Mouse (Mus musculus) embryonic facial prominence, embryonic 13.5 days (tissue): ENCODE data around the gene Cnot1. TPM values are rescaled to one million over a fixed set of nuclear protein-coding genes. Genes with fewer than 3 reads are reported as not detected.

Experiments
- ATAC-seq: fragments of 200-750 bp; cut with Nextera tagmentation; 2 replicates; pipeline ENCODE4 v1.8.0; 2017; ENCODE audit warnings: low read depth; ENCODE audit not compliant: insufficient number of reproducible peaks, insufficient read depth, low FRiP score, low TSS enrichment
- H3K27ac ChIP-seq: fragments of 300-500 bp; sonication (generic); 2 replicates; pipeline ENCODE4 v1.5.1; 2015; ENCODE audit warnings: moderate library complexity, mild to moderate bottlenecking, inconsistent platforms
- H3K27me3 ChIP-seq: fragments of 300-500 bp; sonication (generic); 2 replicates; pipeline ENCODE4 v1.6.1; 2015; ENCODE audit warnings: mild to moderate bottlenecking, inconsistent platforms
- H3K36me3 ChIP-seq: fragments of 300-500 bp; sonication (generic); 2 replicates; pipeline ENCODE4 v1.6.1; 2015; ENCODE audit warnings: mild to moderate bottlenecking, inconsistent platforms
- H3K4me1 ChIP-seq: fragments of 300-500 bp; sonication (generic); 2 replicates; pipeline ENCODE4 v1.6.1; 2015; ENCODE audit warnings: inconsistent platforms
- H3K4me2 ChIP-seq: fragments of 300-500 bp; sonication (generic); 2 replicates; pipeline ENCODE4 v1.6.1; 2015; ENCODE audit warnings: moderate library complexity, mild to moderate bottlenecking, inconsistent platforms
- H3K4me3 ChIP-seq: fragments of 300-500 bp; sonication (generic); 2 replicates; pipeline ENCODE4 v1.5.1; 2015; ENCODE audit warnings: mild to moderate bottlenecking, inconsistent platforms
- H3K9ac ChIP-seq: fragments of 300-500 bp; sonication (generic); 2 replicates; pipeline ENCODE4 v1.6.1; 2015; ENCODE audit warnings: mild to moderate bottlenecking, inconsistent platforms
- H3K9me3 ChIP-seq: fragments of 300-500 bp; sonication (generic); 2 replicates; pipeline ENCODE4 v1.6.1; 2016; ENCODE audit warnings: inconsistent platforms
- WGBS: fragments of 180-500 bp; shearing (Covaris S2); methylation state at CpG from one replicate; pipeline ENCODE4 v1.1.7; 2015; ENCODE audit warnings: mixed read lengths; 5-methylcytosine and 5-hydroxymethylcytosine counted together
- polyA plus RNA-seq: library from polyadenylated mRNA; unstranded; fragments of >200 nt; fragmentation: Nextera tagmentation; extraction: Ambion mirVana; gene quantifications from 2 replicates; pipeline ENCODE4 v1.2.1, GENCODE M21; 2015

The Cnot1 gene
- polyA plus RNA-seq, result 62.7 and 71.6 TPM in 2 replicates

GRCm38 (mm10) chr8:95807331-95807843, at the start of gene Cnot1:
Gene Cnot1, minus strand, starts transcription at chr8:95807464.
- peaks cover 16% of the 10 kb centered on the region for H3K4me1 ChIP-seq
- H3K36me3 ChIP-seq, result peaks cover 6% of the 10 kb centered on the region
- peak; percentile 94 for ATAC-seq
- H3K9me3 ChIP-seq, result no peaks in the 10 kb centered on the region
- H3K4me3 ChIP-seq, result peak within 1 kb of the TSS; percentile 99
- H3K9ac ChIP-seq, result peak within 1 kb of the TSS; percentile 99
- WGBS, result under 1% methylated on average over 44 of the region's 44 CpGs
- H3K27ac ChIP-seq, result peak within 1 kb of the TSS; percentile 95
- peak within 1 kb of the TSS; percentile 92 for H3K4me2 ChIP-seq
- no peaks in the 10 kb centered on the region for H3K27me3 ChIP-seq

DNA sequence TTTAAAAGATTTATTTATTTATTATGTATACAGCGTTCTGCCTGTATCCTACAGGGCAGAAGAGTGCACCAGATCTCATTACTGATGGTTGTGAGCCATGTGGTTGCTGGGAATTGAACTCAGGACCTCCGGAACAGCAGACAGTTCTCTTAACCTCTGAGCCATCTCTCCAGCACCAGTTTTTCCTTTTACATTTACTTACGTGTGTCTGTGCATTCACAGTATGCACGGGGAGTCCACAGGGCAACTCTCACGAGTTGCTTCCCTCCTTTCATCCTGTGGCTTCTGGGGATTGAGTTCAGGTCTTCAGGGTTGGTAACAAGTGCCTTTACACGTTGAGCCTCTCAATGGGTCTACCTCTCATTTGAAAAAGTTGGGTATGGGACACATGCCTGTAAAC, 46.9 kb upstream of the Cnot1 start:
- H3K4me1 ChIP-seq, result peaks cover 9% of the 10 kb centered on the region
- H3K9ac ChIP-seq, result no peak overlapping the region
- no peaks in the 10 kb centered on the region for H3K27me3 ChIP-seq
- no peak overlapping the region for H3K4me3 ChIP-seq
- ATAC-seq, result no peak
- H3K4me2 ChIP-seq, result no peak overlapping the region
- no peak overlapping the region for H3K27ac ChIP-seq
- H3K9me3 ChIP-seq, result no peaks in the 10 kb centered on the region
- no peaks in the 10 kb centered on the region for H3K36me3 ChIP-seq
- WGBS, result 87% methylated on average over 6 of the region's 6 CpGs

- H3K27ac ChIP-seq, result no peak within 1 kb of the TSS
- ATAC-seq, result peak; percentile 93
Measured at GRCm38 (mm10) chr8:95853102-95853843, 46.0 kb upstream of the Cnot1 start, which contains the start of gene Slc38a7. Gene Slc38a7, minus strand, starts transcription at chr8:95853539.

GRCm38 (mm10) chr8:95852290-95852689, 45.0 kb upstream of the Cnot1 start:
- ATAC-seq, result no peak
- H3K4me1 ChIP-seq, result peaks cover 9% of the 10 kb centered on the region
- H3K27me3 ChIP-seq, result no peaks in the 10 kb centered on the region
- peak overlapping the region; percentile 73 for H3K4me2 ChIP-seq
- H3K9me3 ChIP-seq, result no peaks in the 10 kb centered on the region
- 71% methylated on average over 4 of the region's 4 CpGs for WGBS
- H3K4me3 ChIP-seq, result peak overlapping the region; percentile 70
- H3K36me3 ChIP-seq, result peaks cover 7% of the 10 kb centered on the region
- peak overlapping the region; percentile 80; the same call in 1 of the 2 replicates for H3K9ac ChIP-seq
- no peak overlapping the region for H3K27ac ChIP-seq

More at GRCm38 (mm10) chr8:95853102-95853843, 46.0 kb upstream of the Cnot1 start, which contains the start of gene Slc38a7:
- Histone ChIP-seq H3K9me3 (no peaks in the 10 kb centered on the region), H3K9ac (peak within 1 kb of the TSS; percentile 80), H3K36me3 (peaks cover 2% of the 10 kb centered on the region), H3K4me3 (peak within 1 kb of the TSS; percentile 70), H3K4me1 (peaks cover 9% of the 10 kb centered on the region), H3K4me2 (peak within 1 kb of the TSS; percentile 73), H3K27me3 (no peaks in the 10 kb centered on the region)
- 16% methylated on average over 22 of the region's 22 CpGs for WGBS

DNA sequence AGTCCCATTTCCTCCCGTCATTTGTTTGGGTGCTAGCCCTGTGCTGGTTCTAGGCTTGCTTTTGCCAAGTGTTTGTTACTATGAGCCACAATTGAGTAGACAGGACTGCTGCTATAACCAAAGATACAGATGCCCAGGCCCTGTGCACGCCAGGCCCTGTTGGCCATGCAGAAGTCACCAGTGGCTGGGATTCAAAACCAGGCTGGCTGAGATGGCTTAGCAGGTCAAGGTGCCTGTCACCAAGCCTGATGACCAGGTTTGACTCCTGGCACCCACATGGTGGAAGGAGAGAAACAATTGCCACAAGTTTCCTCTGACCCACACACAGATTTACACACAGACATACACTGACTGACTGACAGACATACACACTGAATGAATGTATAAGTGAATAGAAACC, 43.1 kb upstream of the Cnot1 start:
- no peak for ATAC-seq
- 92% methylated on average over 2 of the region's 2 CpGs for WGBS
- Histone ChIP-seq H3K4me3 (no peak overlapping the region), H3K27ac (no peak overlapping the region), H3K27me3 (no peaks in the 10 kb centered on the region), H3K9me3 (no peaks in the 10 kb centered on the region), H3K4me1 (peaks cover 9% of the 10 kb centered on the region), H3K36me3 (peaks cover 16% of the 10 kb centered on the region), H3K9ac (no peak overlapping the region), H3K4me2 (no peak overlapping the region)

DNA sequence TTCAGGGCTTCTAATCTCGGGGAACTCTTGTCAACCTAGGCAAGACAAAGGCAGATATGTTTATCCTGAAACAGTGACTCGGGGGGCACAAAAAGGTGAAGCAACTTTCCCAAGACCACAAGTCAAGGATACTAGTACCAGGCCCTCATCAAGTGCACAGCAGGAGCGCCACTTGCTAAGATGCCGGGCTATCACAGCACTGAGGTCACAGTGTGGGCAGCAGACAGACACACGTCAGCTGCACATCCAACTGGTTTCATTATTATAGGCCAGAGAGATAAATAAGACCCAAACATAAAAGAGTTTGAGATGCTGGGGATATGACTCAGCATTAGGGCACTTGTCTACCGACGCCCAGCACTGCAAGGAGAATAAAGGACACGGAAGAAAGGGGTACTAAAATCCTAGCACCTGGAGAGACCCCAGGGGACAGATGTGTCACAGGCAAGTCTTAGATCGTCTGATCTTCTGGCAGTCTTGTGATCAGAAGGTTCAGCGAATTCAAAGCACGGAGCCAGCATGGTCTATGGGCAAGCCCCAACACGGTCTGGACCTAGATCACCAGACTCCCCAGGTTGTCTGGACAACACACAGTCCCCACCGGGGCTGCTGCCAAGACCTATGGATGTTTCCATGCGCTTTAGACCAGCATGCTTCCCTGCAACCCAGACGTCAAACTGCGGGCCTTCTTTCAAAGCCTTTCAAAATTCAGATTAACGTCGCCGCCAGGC, 41.6 kb upstream of the Cnot1 start:
- Histone ChIP-seq H3K36me3 (peaks cover 29% of the 10 kb centered on the region), H3K4me1 (peaks cover 9% of the 10 kb centered on the region), H3K4me3 (no peak overlapping the region), H3K27me3 (no peaks in the 10 kb centered on the region), H3K9me3 (no peaks in the 10 kb centered on the region), H3K9ac (no peak overlapping the region), H3K4me2 (no peak overlapping the region), H3K27ac (no peak overlapping the region)
- WGBS, result 89% methylated on average over 19 of the region's 19 CpGs
- ATAC-seq, result no peak

GRCm38 (mm10) chr8:95848061-95848551, 40.8 kb upstream of the Cnot1 start:
- H3K4me2 ChIP-seq, result peak overlapping the region; percentile 14; the same call in 1 of the 2 replicates
- WGBS, result 86% methylated on average over 24 of the region's 24 CpGs

GRCm38 (mm10) chr8:95845026-95845425, 37.8 kb upstream of the Cnot1 start:
- H3K9ac ChIP-seq, result no peak overlapping the region
- H3K36me3 ChIP-seq, result peaks cover 65% of the 10 kb centered on the region
- H3K9me3 ChIP-seq, result no peaks in the 10 kb centered on the region
- no peak for ATAC-seq
- WGBS, result 95% methylated on average over 7 of the region's 7 CpGs
- H3K27ac ChIP-seq, result no peak overlapping the region
- no peak overlapping the region for H3K4me2 ChIP-seq
- H3K4me1 ChIP-seq, result no peaks in the 10 kb centered on the region
- no peak overlapping the region for H3K4me3 ChIP-seq
- H3K27me3 ChIP-seq, result no peaks in the 10 kb centered on the region

More at GRCm38 (mm10) chr8:95848061-95848551, 40.8 kb upstream of the Cnot1 start:
- Histone ChIP-seq H3K9ac (no peak overlapping the region), H3K4me3 (no peak overlapping the region), H3K4me1 (peaks cover 9% of the 10 kb centered on the region), H3K27me3 (no peaks in the 10 kb centered on the region), H3K36me3 (peaks cover 37% of the 10 kb centered on the region), H3K9me3 (no peaks in the 10 kb centered on the region), H3K27ac (no peak overlapping the region)
- no peak for ATAC-seq

GRCm38 (mm10) chr8:95843968-95844367, 36.7 kb upstream of the Cnot1 start:
- Histone ChIP-seq H3K4me1 (no peaks in the 10 kb centered on the region), H3K36me3 (peaks cover 72% of the 10 kb centered on the region), H3K4me2 (no peak overlapping the region), H3K4me3 (no peak overlapping the region), H3K9me3 (no peaks in the 10 kb centered on the region), H3K27me3 (no peaks in the 10 kb centered on the region), H3K9ac (no peak overlapping the region), H3K27ac (no peak overlapping the region)
- 91% methylated on average over 6 of the region's 6 CpGs for WGBS
- no peak for ATAC-seq

- no peak overlapping the region for H3K4me2 ChIP-seq
- H3K4me1 ChIP-seq, result no peaks in the 10 kb centered on the region
- no peak overlapping the region for H3K4me3 ChIP-seq
- ATAC-seq, result no peak
- 90% methylated on average over 15 of the region's 15 CpGs for WGBS
- no peak overlapping the region for H3K9ac ChIP-seq
- no peaks in the 10 kb centered on the region for H3K27me3 ChIP-seq
- no peaks in the 10 kb centered on the region for H3K9me3 ChIP-seq
- no peak overlapping the region for H3K27ac ChIP-seq
- peaks cover 79% of the 10 kb centered on the region for H3K36me3 ChIP-seq
Measured at GRCm38 (mm10) chr8:95841436-95841835, 34.2 kb upstream of the Cnot1 start.

DNA sequence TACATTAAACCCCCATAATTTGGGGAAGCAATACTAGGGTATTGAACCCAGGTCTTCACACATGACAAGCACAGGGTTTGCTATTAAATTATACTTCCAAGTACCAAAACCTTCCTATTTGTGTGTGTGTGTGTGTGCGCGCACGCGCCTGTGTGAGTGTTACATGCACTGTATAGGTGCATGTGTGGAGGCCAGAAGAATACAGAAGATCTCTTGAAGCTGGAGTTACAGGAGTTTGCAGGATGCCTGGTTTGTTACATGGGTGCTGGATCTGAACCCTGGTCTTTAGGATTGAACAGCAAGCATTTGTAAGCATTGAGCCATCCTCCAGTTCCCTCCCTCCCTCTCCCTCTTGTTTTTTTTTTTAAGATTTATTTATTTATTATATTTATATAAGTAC, 32.0 kb upstream of the Cnot1 start:
- Histone ChIP-seq H3K36me3 (peaks cover 61% of the 10 kb centered on the region), H3K27ac (no peak overlapping the region), H3K4me1 (no peaks in the 10 kb centered on the region), H3K9ac (no peak overlapping the region), H3K4me3 (no peak overlapping the region), H3K9me3 (no peaks in the 10 kb centered on the region), H3K27me3 (no peaks in the 10 kb centered on the region), H3K4me2 (no peak overlapping the region)
- ATAC-seq, result no peak
- WGBS, result 98% methylated on average over 4 of the region's 4 CpGs
